13 mouse cellular contexts compared by ENCODE assay signal in the genomic region with DNA sequence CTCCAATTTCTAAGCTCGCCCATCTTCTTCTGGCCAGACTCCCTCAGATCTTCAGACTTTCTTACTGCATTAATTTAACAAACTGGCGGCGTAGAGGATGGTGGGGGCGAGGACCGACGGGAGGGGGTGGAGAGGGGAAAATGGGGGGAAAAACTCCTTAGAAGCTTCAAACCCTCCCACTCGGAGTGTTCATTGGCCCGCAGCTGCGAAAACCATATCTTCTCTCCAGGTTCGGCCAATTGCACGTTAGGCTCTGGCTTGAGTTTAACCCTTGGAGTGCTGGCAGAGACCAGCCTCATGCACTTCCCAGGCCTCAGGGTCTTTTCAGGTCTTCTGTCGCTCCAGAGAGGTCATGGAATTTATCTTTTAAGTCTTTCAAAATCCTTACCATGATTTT. TPM values are rescaled to one million over a fixed set of nuclear protein-coding genes. Genes with fewer than 3 reads are reported as not detected.
DNase-seq lines count a peak whose midpoint lies in the region; ATAC-seq lines count a peak whose summit lies in the region.
"Had no signal": no experiment of that assay in that cellular context is flagged by ENCODE, and none has a peak within 500 bp of the region (broad histone marks: within the 10 kb centered on the region; RNA-seq: fewer than 3 reads in every experiment).

No protein-coding gene starts in this region.

- peak overlapping the region; percentile 26 for H3K4me3 ChIP-seq in forebrain, embryonic 14.5 days (ENCODE audit: low read depth, low read length)
- H3K4me3 ChIP-seq in midbrain, embryonic 13.5 days (replicated peaks), result peak overlapping the region; percentile 46
- H3K4me3 ChIP-seq: limb, embryonic 12.5 days had no signal

- H3K27me3 ChIP-seq in forebrain, embryonic 14.5 days (replicated peaks; ENCODE audit: control insufficient read depth, insufficient read depth, low read length), result peaks cover 29% of the 10 kb centered on the region
- H3K27me3 ChIP-seq in midbrain, embryonic 13.5 days, result peaks cover 61% of the 10 kb centered on the region

- H3K27ac ChIP-seq in forebrain, embryonic 14.5 days (ENCODE audit: low read depth, low read length), result no peak overlapping the region
- no peak overlapping the region for H3K27ac ChIP-seq in midbrain, embryonic 13.5 days
- H3K27ac ChIP-seq: kidney, postnatal 0 days; limb, embryonic 12.5 days; macrophage had no signal

- no peaks in the 10 kb centered on the region for H3K36me3 ChIP-seq in forebrain, embryonic 14.5 days (ENCODE audit: control insufficient read depth, insufficient read depth, low read length)
- no peaks in the 10 kb centered on the region for H3K36me3 ChIP-seq in midbrain, embryonic 13.5 days
- H3K36me3 ChIP-seq: limb, embryonic 12.5 days had no signal

- peak; percentile 42; the same call in 1 of the 2 replicates for ATAC-seq in forebrain, embryonic 14.5 days
- peak; percentile 77; the same call in 1 of the 2 replicates for ATAC-seq in midbrain, embryonic 13.5 days

- peaks cover 3% of the 10 kb centered on the region; the same call in 1 of the 2 replicates for H3K4me1 ChIP-seq in forebrain, embryonic 14.5 days (ENCODE audit: control insufficient read depth, insufficient read depth, low read length)
- H3K4me1 ChIP-seq in midbrain, embryonic 13.5 days (replicated peaks), result peaks cover 8% of the 10 kb centered on the region; the same call in 1 of the 2 replicates
- H3K4me1 ChIP-seq: limb, embryonic 12.5 days had no signal

- WGBS in forebrain, embryonic 14.5 days, result under 1% methylated on average over 12 of the region's 12 CpGs
- WGBS in midbrain, embryonic 13.5 days, result under 1% methylated on average over 12 of the region's 12 CpGs

- no peak overlapping the region for H3K9ac ChIP-seq in forebrain, embryonic 14.5 days (ENCODE audit: low read length)
- peak overlapping the region; percentile 57 for H3K9ac ChIP-seq in midbrain, embryonic 13.5 days (replicated peaks)
- H3K9ac ChIP-seq: limb, embryonic 12.5 days had no signal

- DNase-seq in right cerebral cortex, postnatal 10 days (ENCODE audit: low spot score in 2 of 2), result peak; percentile 24 to 31
- no peak for DNase-seq in right cerebral cortex, postnatal 36 days (ENCODE audit: low spot score in 2 of 2)
- DNase-seq in forebrain, embryonic 14.5 days (ENCODE audit: low spot score), result peak; percentile 49
- DNase-seq in kidney, adult 9 months, result no peak
- DNase-seq in natural killer cell, adult 2 months (ENCODE audit: low spot score in 2 of 2), result no peak
- DNase-seq in spleen, postnatal 36 days (ENCODE audit: low spot score in 2 of 2), result no peak
- no peak for DNase-seq in cerebellum, adult 11 months

- no peaks in the 10 kb centered on the region for H3K9me3 ChIP-seq in forebrain, embryonic 14.5 days (replicated peaks; ENCODE audit: control insufficient read depth, low read length)
- no peaks in the 10 kb centered on the region for H3K9me3 ChIP-seq in midbrain, embryonic 13.5 days
- H3K9me3 ChIP-seq: limb, embryonic 12.5 days had no signal

- peak overlapping the region; percentile 60 for H3K4me2 ChIP-seq in forebrain, embryonic 14.5 days (ENCODE audit: low read length)
- peak overlapping the region; percentile 68 for H3K4me2 ChIP-seq in midbrain, embryonic 13.5 days (replicated peaks)
- H3K4me2 ChIP-seq: heart, embryonic 11.5 days; limb, embryonic 12.5 days had no signal

RNA-seq across cellular contexts. Expression of a gene that starts 0.5 kb away (rescaled TPM):
- not detected in 2 replicates for polyA plus RNA-seq in forebrain, embryonic 14.5 days (2014; fragmentation: Nextera tagmentation; extraction: Ambion mirVana)
- 0.22 and 0.23 TPM in 2 replicates for polyA plus RNA-seq in midbrain, embryonic 13.5 days (2015; fragmentation: Nextera tagmentation; extraction: Ambion mirVana)
- polyA plus RNA-seq: heart, embryonic 11.5 days; kidney, postnatal 0 days; limb, embryonic 12.5 days; macrophage; urinary bladder, adult 2 months had no signal

Comparison
In these comparisons a context has a peak if more than half of its experiments do, and no peak if none do; other contexts are left out.
1. DNase-seq: peak in right cerebral cortex, postnatal 10 days (2 of 2) and forebrain, embryonic 14.5 days (single experiment); none in right cerebral cortex, postnatal 36 days (0 of 2), kidney, adult 9 months (single experiment), natural killer cell, adult 2 months (0 of 2), spleen, postnatal 36 days (0 of 2) and cerebellum, adult 11 months (single experiment).